ENCODE assay signal across 8 mouse cellular contexts in the genomic region with DNA sequence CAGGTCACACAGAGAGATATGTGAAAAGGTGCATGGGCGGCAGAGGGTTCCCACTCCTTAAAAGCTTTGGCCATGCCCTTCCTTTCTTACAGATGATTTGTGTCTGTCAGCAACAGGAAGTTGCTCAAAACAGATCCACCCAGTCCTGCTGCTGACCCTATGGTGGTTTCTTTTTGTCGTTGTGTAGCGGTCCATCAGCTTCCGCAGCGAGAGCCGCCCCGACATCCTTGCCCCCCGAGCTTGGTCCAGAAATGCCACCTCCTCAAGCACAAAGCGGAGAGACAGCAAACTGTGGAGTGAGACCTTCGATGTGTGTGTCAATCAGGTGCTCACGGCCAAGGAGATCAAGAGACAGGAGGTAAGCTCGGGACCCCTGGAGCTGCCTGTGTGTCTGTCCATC. TPM values are rescaled to one million over a fixed set of nuclear protein-coding genes. Genes with fewer than 3 reads are reported as not detected.
A peak's percentile ranks its signal among the peaks of the same experiment; 100 is the strongest.
DNase-seq lines count a peak whose midpoint lies in the region; ATAC-seq lines count a peak whose summit lies in the region.
"Had no signal": no experiment of that assay in that cellular context is flagged by ENCODE, and none has a peak within 500 bp of the region (broad histone marks: within the 10 kb centered on the region; RNA-seq: fewer than 3 reads in every experiment).

No protein-coding gene starts in this region.

- DNase-seq in B cell, adult 2 months: peak; percentile 30 to 39
- peak; percentile 33 for DNase-seq in kidney, postnatal 10 days
- peak; percentile 64 for DNase-seq in lung, postnatal 25 days (ENCODE audit: low spot score)
- no peak for DNase-seq in layer of hippocampus, adult 9-11 months
- DNase-seq in urinary bladder, postnatal 10 days (ENCODE audit: low spot score): no peak
- DNase-seq: thymus, postnatal 25 days had no signal

- no peak overlapping the region for H3K4me2 ChIP-seq in forebrain, embryonic 16.5 days (ENCODE audit: low read length)

- no peaks in the 10 kb centered on the region for H3K9me3 ChIP-seq in forebrain, embryonic 16.5 days (ENCODE audit: control insufficient read depth, low read length)

- H3K27ac ChIP-seq in forebrain, embryonic 16.5 days (ENCODE audit: low read length): no peak overlapping the region

- H3K36me3 ChIP-seq in forebrain, embryonic 16.5 days (ENCODE audit: control insufficient read depth, insufficient read depth): no peaks in the 10 kb centered on the region

- 86% methylated on average over 12 of the region's 12 CpGs for WGBS in forebrain, embryonic 16.5 days

- H3K4me1 ChIP-seq in forebrain, embryonic 16.5 days (replicated peaks; ENCODE audit: control insufficient read depth, insufficient read depth, low read length): no peaks in the 10 kb centered on the region

- no peaks in the 10 kb centered on the region for H3K27me3 ChIP-seq in forebrain, embryonic 16.5 days (replicated peaks; ENCODE audit: control insufficient read depth, insufficient read depth, low read length)

- peak; percentile 13 for ATAC-seq in activated CD4-positive, CD25-positive, alpha-beta regulatory T cell, adult 4 months
- no peak for ATAC-seq in forebrain, embryonic 16.5 days

- H3K9ac ChIP-seq in forebrain, embryonic 16.5 days (replicated peaks; ENCODE audit: low read depth, low read length): no peak overlapping the region

- no peak overlapping the region for H3K4me3 ChIP-seq in forebrain, embryonic 16.5 days (replicated peaks; ENCODE audit: low read length)

RNA-seq across cellular contexts. Expression of gene Fam208a, which starts 49.2 kb away (rescaled TPM):
- polyA plus RNA-seq in activated CD4-positive, CD25-positive, alpha-beta regulatory T cell, adult 4 months (2017; shearing (Covaris generic)): 10 to 100 TPM; 31.3 to 32.5 TPM
- polyA plus RNA-seq in forebrain, embryonic 16.5 days (2015; fragmentation: Nextera tagmentation; extraction: Ambion mirVana): 13.7 and 17.4 TPM in 2 replicates

Comparison
In these comparisons a context has a peak if more than half of its experiments do, and no peak if none do; other contexts are left out.
1. DNase-seq: peak in B cell, adult 2 months (2 of 2), kidney, postnatal 10 days (single experiment) and lung, postnatal 25 days (single experiment); none in layer of hippocampus, adult 9-11 months (single experiment) and urinary bladder, postnatal 10 days (single experiment).